Mouse (Mus musculus) embryonic fibroblast, embryonic 13.5 days (primary cell): ENCODE data around the gene Kcnk3.

Experiments used
- CTCF ChIP-seq: IDR thresholded peaks from 2 replicates; pipeline ENCODE4 v1.5.1; 2011; ENCODE audit warnings: mild to moderate bottlenecking, control low read depth, low read length, moderate library complexity, borderline replicate concordance; ENCODE audit not compliant: insufficient read depth
- POLR2A ChIP-seq: IDR thresholded peaks from 2 replicates; pipeline ENCODE4 v1.6.1; 2011; ENCODE audit warnings: low read depth, mild to moderate bottlenecking, control low read depth, low read length, moderate library complexity

GRCm38 (mm10) chr5:30651554-30651953, 63.6 kb downstream of the Kcnk3 start:
- TF ChIP-seq POLR2A (no peak), CTCF (no peak)
